Mouse (Mus musculus) bone marrow macrophage, adult 2 months (primary cell): ENCODE results near the gene Col5a3.

Experiments used
- CTCF ChIP-seq: IDR thresholded peaks from 2 replicates; pipeline ENCODE4 v1.5.1; 2012; ENCODE audit warnings: low read depth, mild to moderate bottlenecking, low read length, moderate library complexity
- POLR2A ChIP-seq: IDR thresholded peaks from 2 replicates; pipeline ENCODE4 v1.6.1; 2012; ENCODE audit warnings: mild to moderate bottlenecking, low read depth, low read length, borderline replicate concordance

DNA sequence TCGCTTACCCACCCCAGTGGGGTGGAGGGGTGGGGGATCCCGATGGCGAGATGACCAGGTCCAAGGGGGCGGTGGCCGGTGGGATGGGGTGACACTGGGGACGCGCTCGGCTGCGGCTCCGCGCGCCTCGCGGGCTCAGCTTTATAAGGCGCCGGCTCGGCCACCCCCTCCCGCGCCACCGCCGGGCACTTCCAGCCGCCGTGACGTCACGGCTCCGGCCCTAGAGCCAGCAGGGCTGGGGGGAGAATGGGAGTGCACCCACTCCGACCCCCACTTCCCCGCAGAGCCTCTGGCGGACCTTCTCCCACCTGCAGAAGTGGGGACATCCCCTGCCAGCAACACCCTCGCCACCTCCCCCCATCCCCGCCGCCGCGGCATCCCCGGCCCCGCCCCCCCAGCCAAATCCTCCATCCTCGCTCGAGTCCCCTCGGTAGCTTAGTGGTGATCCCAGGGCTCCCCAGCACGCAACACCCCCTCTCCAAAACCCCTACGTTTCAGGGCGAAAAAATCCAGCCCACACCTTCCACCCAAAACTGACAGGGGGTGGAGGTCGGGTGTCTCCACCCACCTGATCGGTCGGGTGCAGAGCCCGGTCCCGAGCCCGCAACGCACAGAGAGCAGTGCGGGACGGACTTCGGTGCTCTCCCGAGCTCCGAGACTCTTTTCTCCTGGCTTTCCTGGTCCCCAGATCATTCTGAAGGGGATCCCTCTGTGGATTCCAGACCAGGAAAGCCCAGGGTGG is 87.8 kb downstream of the Col5a3 start:
- TF ChIP-seq CTCF (no peak), POLR2A (no peak)
